Mouse (Mus musculus) kidney, adult 2 months (tissue): Measurements from ENCODE around the gene Wars. TPM values are rescaled to one million over a fixed set of nuclear protein-coding genes. Genes with fewer than 3 reads are reported as not detected.

Experiments
- DNase-seq: peaks from one replicate; pipeline ENCODE4 v3.0.0; 2021
- H3K27ac ChIP-seq: fragments of 200-500 bp; 2 replicates; pipeline ENCODE4 v1.5.1; 2012; ENCODE audit warnings: low read depth, low read length, control low read depth, inconsistent platforms; ENCODE audit not compliant: insufficient read depth
- H3K27me3 ChIP-seq: fragments of 200-500 bp; replicated peaks from 2 replicates; pipeline ENCODE4 v1.6.1; 2012; ENCODE audit warnings: mild to moderate bottlenecking, moderate library complexity, low read length, inconsistent platforms; ENCODE audit not compliant: control insufficient read depth, insufficient read depth
- H3K36me3 ChIP-seq: fragments of 200-500 bp; 2 replicates; pipeline ENCODE4 v1.6.1; 2012; ENCODE audit warnings: mild to moderate bottlenecking, moderate library complexity, low read length, inconsistent platforms; ENCODE audit not compliant: control insufficient read depth, insufficient read depth
- H3K4me1 ChIP-seq: fragments of 200-500 bp; 2 replicates; pipeline ENCODE4 v1.6.1; 2011; ENCODE audit warnings: low read length; ENCODE audit not compliant: control insufficient read depth, insufficient read depth
- H3K4me3 ChIP-seq: fragments of 200-500 bp; 2 replicates; pipeline ENCODE4 v1.5.1; 2011; ENCODE audit warnings: mild to moderate bottlenecking, low read depth, low read length, control low read depth; ENCODE audit not compliant: insufficient read depth
- CTCF ChIP-seq: fragments of 200-500 bp; conservative IDR thresholded peaks from 2 replicates; pipeline ENCODE4 v1.5.1; 2011; ENCODE audit warnings: low read depth, mild to moderate bottlenecking, control low read depth, low read length, moderate library complexity, mixed read lengths; ENCODE audit not compliant: insufficient read depth, insufficient read length
- POLR2A ChIP-seq: fragments of 200-500 bp; IDR thresholded peaks from one replicate; pipeline ENCODE4 v1.6.1; 2011; ENCODE audit warnings: low read depth, low read length, control low read depth
- WGBS: fragments of 180-500 bp; shearing (Covaris S2); methylation state at CpG from one replicate; pipeline ENCODE4 v1.1.7; 2018; 5-methylcytosine and 5-hydroxymethylcytosine counted together
- polyA plus RNA-seq: library from polyadenylated mRNA; depleted of rRNA; stranded (reverse); fragments of >200 nt; gene quantifications from 2 replicates; pipeline ENCODE4 v1.2.3, GENCODE M21; 2012; rRNA removed

Wars gene
- polyA plus RNA-seq, 1 experiment = 54.4 TPM

GRCm38 (mm10) chr12:108810309-108810708 is 83.7 kb downstream of the Wars start:
- no peak overlapping the region for H3K4me3 ChIP-seq
- no peaks in the 10 kb centered on the region for H3K27me3 ChIP-seq
- H3K4me1 ChIP-seq = peaks cover 3% of the 10 kb centered on the region; the same call in 1 of the 2 replicates
- DNase-seq = no peak
- WGBS = 75% methylated on average over 7 of the region's 7 CpGs
- no peak overlapping the region for H3K27ac ChIP-seq
- no peak for TF ChIP-seq POLR2A
- no peak for TF ChIP-seq CTCF
- H3K36me3 ChIP-seq = no peaks in the 10 kb centered on the region

Other genes starting within 250 kb of the Wars start
- gene Degs2, start 191.9 kb downstream of the Wars start, polyA plus RNA-seq = 24.2 and 28.8 TPM in 2 replicates
- 13.5 and 14.1 TPM in 2 replicates for gene Yy1, start 101.2 kb downstream of the Wars start, polyA plus RNA-seq
- gene Slc25a29, start 58.3 kb downstream of the Wars start, polyA plus RNA-seq = 12.7 and 14.3 TPM in 2 replicates
- 7.0 and 9.2 TPM in 2 replicates for gene Slc25a47, start 58.1 kb downstream of the Wars start, polyA plus RNA-seq
- 19.5 and 21.3 TPM in 2 replicates for gene Wdr25, start 543 bp downstream of the Wars start, polyA plus RNA-seq
- 0.54 and 0.56 TPM in 2 replicates for gene Begain, start 174.0 kb upstream of the Wars start, polyA plus RNA-seq